Mouse (Mus musculus) left cerebral cortex, adult 18-20 months (tissue): ENCODE measurements around the gene Actr1b. TPM values are rescaled to one million over a fixed set of nuclear protein-coding genes. Genes with fewer than 3 reads are reported as not detected.

Experiments used
- DNase-seq, 2 experiments: peaks; one replicate each; pipeline ENCODE4 v3.0.0; 2021 to 2022; ENCODE audit warnings: low spot score in 2 of 2, mixed read lengths in 1 of 2
- microRNA-seq, 2 experiments: library from miRNA; unstranded; fragments of <30 nt; microRNA quantifications; one replicate each; pipeline ENCODE4 v1.2.0; 2021
- total RNA-seq, 2 experiments: library from RNA; stranded (reverse); gene quantifications; 2 replicates each; pipeline ENCODE4 v1.2.3; 2021

The Actr1b gene
- total RNA-seq, 2 experiments from 2014 or later, result 338 to 340 TPM

- DNase-seq, result no peak
Observed at GRCm38 (mm10) chr1:36657658-36658415, 56.4 kb downstream of the Actr1b start.

GRCm38 (mm10) chr1:36656233-36656632 lies 58.0 kb downstream of the Actr1b start:
- DNase-seq, result no peak

- DNase-seq, result no peak
Observed at GRCm38 (mm10) chr1:36655039-36655438, 59.2 kb downstream of the Actr1b start.

Small RNA genes lying within 50 kb of the gene (microRNA-seq; reads per million reads assigned to microRNA genes)
- 0 reads per million in 2 experiments for gene Gm24133

Other genes with a start within 250 kb of the Actr1b start
- gene Cnnm4, start 242.8 kb downstream of the Actr1b start, total RNA-seq, result 10 to 100 TPM; 12.4 TPM
- 10 to 100 TPM; 31.7 to 34.6 TPM for gene Cnnm3, start 202.6 kb downstream of the Actr1b start, total RNA-seq
- gene Ankrd23, start 177.5 kb downstream of the Actr1b start, total RNA-seq, result 1 to 10 TPM; 5.4 to 5.9 TPM
- gene Gm42417, start 175.0 kb downstream of the Actr1b start, total RNA-seq, result under 1 TPM in 1 of 2 experiments, not detected in 1; 0.77 TPM
- 10 to 100 TPM; 11.5 to 11.9 TPM for gene Ankrd39, start 167.0 kb downstream of the Actr1b start, total RNA-seq
- gene Sema4c, start 156.1 kb downstream of the Actr1b start, total RNA-seq, result 10 to 100 TPM; 20.5 to 21.0 TPM
- gene Fam178b, start 31.2 kb downstream of the Actr1b start, total RNA-seq, result not detected
- 100 to 1,000 TPM; 586 to 651 TPM for gene Cox5b, start 23.0 kb downstream of the Actr1b start, total RNA-seq
- gene 4933424G06Rik, start 4.3 kb downstream of the Actr1b start, total RNA-seq, result 1 to 10 TPM in 1 of 2 experiments, not detected in 1; 1.5 TPM
- gene Zap70, start 47.4 kb upstream of the Actr1b start, total RNA-seq, result 1 to 10 TPM; 1.3 to 2.1 TPM
- 10 to 100 TPM; 51.7 to 55.0 TPM for gene Tmem131, start 229.2 kb upstream of the Actr1b start, total RNA-seq